Mouse (Mus musculus) layer of hippocampus, adult 9-10 months (tissue): ENCODE measurements around the gene Tmf1.
A peak's percentile ranks its signal among the peaks of the same experiment; 100 is the strongest.

Experiments used
- DNase-seq: peaks from one replicate; pipeline ENCODE4 v3.0.0; 2022; ENCODE audit warnings: low spot score

Tmf1 gene

GRCm38 (mm10) chr6:97204252-97204869, 25.4 kb upstream of the Tmf1 start:
- DNase-seq = no peak

- DNase-seq = no peak
Observed at GRCm38 (mm10) chr6:97202477-97202876, 23.6 kb upstream of the Tmf1 start.

DNA sequence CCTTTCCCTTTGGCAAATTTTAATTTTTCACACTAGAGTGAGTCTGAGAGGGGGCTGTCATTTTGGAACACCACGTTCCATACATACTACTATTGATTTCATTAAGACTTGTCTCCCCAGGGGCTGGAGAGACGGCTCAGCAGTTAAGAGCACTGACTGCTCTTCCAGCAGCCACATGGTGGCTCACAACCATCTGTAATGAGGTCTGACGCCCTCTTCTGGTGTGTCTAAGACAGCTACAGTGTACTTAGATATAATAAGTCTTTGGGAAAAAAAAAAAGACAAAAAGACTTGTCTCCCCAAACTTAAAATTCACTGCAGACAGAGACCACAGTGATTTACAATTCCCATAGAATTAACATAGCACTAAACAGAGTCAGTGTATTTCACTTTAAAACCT, 21.5 kb upstream of the Tmf1 start:
- DNase-seq = no peak

- DNase-seq = no peak
Observed at GRCm38 (mm10) chr6:97179367-97179828, 476 bp upstream of the Tmf1 start.

DNA sequence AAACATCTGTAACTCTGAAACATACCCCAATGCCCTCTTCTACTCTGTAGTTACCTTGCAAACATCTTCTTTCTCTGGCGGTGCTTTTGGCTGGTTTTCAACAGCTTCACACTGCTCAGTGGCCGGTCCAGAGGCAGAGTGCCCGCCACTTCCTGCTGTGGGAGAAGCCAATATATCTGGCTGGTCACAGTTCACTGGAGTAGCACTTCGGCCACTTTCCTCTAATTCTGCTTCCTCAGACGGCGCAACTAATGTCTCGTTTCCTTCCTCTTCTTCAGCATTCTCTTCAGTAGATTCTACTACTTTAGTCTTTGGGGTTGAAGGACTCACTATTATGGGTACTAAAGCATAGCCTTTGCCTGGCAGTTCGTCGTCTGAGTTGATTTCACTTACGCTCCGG, 3.2 kb downstream of the Tmf1 start:
- no peak for DNase-seq

- DNase-seq = no peak
Observed at GRCm38 (mm10) chr6:97150156-97150555, 28.8 kb downstream of the Tmf1 start.

GRCm38 (mm10) chr6:97149721-97150120, 29.2 kb downstream of the Tmf1 start:
- no peak for DNase-seq

DNA sequence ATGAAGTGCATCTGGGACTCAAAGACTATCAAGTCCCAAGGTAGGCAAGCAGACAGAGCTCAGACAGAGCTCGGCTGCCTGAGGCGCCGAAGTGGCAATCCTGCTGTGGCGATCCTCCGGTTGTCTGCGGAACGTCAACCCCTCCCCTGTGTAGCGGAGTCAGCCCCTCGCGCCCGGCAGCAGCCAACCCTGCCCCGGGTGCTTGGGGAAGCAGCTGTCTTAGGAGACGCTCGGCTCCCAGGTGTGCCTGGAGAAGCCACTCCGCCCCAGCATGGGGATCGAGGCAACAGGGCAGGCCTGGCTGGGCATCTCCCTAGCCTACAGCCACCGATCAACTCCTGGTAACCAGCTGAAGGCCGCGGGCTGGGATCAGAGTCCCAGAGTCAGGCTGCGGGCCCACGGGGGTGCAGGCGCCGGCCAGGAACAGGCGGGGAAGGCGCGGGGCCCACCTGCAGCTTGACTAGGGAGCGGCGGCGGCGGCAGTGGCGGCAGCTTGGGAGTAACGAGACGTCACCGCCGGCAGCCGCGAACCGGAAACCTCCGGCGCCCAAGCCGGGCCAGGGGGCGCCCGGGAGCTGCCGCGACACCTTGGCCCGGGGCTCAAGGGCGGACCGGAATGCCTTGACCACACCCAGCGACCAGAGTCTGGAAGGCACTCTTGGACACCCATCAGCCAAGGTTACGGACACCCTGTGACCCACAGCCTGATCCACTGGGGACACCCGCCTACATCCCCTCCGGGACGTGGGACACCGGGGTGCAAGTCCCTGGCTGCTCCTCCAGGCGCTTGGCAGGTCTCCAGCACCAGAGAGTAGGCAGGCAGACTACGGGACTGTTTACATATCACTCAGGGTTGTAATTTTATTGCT, 30.3 kb downstream of the Tmf1 start, which contains the start of gene Eogt:
Eogt (minus strand) TSS at position 800 of the 869 bp plus-strand sequence.
- DNase-seq = peak; percentile 39

DNA sequence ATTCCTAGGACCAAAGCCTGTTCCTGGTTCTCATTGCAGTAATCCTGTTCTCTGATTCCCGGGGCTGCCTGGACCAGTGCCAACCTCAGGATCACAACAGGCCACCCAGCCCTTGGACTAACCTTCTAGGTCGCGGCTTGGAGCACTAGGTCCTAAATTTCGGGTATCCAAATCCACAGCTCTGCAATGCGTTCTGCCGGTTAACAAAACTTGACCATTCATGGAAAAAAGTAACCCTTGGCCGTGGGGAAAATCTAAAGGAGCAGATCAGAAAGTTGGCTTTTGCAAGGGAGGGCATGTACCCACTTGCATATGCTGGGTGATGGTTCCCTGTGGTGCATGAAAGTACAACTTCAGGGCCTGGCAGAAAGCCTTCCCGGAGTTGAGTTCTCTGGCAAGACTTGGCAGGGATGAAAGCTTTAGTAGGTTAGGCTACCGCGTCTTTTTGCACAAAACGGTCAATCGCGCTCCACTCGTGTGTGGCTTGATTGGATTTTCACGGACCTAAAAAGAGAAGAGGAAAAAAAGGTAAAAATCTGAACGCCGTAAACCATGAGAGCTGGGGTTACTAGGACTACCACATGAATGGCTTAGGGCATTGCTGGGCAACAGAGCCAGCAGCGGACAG, 31.1 kb downstream of the Tmf1 start:
- DNase-seq = peak; percentile 5

DNA sequence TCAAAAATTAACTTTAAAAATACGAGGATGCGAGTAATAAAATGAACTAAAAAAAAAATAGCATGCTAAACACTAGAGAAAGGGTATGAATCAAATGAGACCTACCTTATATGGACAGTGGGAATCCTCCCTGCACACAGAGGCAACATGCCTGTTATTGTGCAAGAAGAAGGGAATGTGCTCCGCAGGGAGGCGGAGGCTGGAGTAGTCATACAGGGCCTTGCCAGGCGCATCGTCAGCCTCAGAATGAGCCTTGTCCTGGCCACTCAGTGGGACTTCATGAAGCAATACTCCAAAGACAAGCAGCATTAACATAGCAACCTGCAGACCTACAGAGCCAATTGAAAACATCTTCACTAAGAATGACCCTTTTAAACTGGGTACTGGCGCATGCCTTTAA, 33.8 kb downstream of the Tmf1 start:
- no peak for DNase-seq

DNA sequence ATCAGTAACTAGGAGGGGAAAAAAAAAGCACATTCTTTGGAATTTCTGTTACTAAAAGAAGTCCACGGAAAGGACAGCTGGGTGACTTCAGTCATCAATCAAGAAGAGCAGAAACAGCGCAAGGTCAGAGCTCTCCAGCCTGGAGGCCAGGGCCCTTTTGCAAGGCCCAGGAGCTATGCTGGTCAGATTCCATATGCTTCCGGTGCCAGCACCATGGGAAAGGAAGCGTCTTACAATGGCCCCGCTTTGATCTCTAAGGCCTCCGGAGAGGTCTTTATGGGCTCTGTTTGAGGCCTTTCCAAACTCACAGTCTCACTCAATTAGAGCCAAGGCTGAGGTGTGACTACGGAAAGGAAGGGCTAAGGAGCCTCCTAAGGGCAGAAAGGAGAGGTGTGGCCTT, 34.6 kb downstream of the Tmf1 start:
- no peak for DNase-seq

GRCm38 (mm10) chr6:97142611-97143010, 36.3 kb downstream of the Tmf1 start:
- DNase-seq = no peak

DNA sequence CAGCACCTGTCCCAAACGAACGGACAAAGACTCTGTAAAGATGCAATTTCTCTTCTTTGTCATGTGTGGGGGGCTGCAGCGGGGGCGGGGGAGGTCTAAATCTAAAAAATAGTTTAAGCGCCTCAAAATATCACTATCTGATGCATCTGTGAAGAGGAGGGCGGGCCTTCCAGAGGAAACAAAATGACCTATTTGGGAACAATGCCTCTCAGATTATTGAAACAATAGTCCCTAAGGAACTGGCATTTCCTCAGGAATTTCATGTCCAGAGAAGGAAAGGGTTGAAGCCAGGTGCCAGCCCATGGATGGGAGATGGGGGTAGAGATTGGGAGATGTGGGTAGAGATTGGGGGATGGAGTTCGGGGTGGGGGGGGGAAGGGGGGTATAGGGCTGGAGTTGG, 37.1 kb downstream of the Tmf1 start:
- DNase-seq = no peak

DNA sequence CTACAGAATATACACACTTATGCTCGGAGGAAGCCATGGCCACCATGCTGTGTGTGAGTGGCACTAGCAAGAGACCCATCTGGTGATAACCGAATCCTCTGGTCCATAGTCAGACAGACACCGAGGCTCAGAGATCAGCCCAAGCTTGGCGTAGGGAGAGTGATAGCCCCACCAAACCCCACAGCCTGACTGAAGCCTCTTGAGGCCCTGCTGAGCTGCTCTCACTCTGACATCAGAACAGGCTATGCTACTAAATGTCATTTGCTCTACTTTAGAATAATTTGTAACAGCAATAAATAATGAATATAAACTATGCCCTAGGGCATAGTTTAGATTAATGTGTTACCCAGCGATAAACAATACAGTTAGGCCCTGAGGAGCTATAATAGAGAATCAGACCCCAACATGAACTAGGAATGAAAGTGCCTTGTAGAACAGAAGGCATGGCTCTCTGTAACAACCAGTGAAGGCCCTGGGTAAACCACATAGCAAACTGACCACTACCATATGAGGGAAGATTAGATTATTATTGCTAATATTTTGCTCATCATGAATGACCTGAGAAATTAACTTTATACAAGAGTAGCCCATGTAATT, 46.1 kb downstream of the Tmf1 start:
- no peak for DNase-seq

DNA sequence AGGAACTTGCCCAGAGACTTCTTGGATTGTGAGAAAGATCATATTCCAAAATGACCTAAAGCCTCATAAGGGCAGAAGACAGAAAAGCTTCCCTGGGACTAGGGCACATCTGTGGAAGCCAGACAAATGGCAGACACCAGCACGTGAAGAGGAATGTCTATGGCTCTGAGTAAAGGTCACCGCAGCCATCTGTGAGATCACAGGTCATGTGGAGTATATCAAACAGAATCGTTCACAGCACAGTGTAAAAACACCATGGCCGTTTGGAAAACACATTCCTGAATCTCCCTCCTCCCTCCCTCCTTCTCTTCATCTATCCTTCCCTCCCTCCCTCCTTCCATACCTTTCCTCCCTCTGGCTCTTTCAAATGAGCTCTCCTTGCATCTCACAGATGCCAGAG, 47.1 kb downstream of the Tmf1 start:
- DNase-seq = no peak

- no peak for DNase-seq
Observed at GRCm38 (mm10) chr6:97130979-97131378, 47.9 kb downstream of the Tmf1 start.

DNA sequence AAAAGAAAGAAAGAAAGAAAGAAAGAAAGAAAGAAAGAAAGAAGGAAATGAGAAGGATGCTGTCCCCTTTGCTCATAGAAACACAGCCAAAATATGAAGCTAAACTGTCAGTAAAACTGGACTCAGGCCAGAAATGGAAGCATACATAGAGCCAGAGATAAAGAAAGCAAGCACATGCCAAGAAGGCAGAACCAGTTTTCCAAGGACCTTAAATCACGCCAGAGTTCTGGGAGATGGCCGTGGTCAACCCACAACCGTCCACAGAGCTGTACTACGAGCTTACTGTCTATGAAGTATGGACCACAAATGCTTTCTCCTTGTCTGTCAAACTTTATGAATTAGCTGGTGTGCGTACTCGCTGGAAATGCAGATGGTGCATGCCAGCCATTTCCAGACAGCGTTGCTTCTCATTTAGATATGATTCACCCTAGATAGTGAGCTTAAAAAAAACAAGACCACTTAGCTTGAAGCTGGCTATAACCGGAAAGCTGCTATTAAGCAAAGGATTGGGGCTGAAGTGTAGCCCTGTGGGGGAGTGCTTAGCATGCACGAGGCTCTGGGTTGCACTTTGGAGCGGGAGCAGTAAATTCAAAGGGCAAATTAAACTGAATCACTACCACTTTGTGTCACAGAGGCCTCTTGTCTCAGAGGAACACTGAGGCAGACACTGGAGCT, 54.4 kb downstream of the Tmf1 start:
- DNase-seq = no peak

- DNase-seq = no peak
Observed at GRCm38 (mm10) chr6:97120922-97121321, 58.0 kb downstream of the Tmf1 start.

DNA sequence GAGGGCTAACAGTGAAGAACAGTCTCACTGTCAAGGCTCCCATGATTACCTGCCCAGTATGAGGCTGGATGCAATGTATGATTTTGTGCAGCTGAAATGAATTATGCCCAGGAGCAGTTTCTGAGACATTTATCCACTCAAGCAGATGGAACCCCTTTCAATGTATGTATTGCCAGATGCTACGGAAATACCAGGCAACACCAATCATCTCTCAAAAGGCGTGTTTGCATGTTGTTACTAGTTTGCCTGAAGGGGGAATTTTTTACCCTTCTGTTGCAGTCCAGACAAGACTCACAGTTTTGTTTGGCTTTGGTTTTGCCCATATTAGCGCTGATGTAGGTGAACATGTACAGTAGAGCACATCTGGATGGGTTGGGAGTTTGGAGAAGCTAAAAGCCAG, 60.6 kb downstream of the Tmf1 start:
- DNase-seq = no peak

DNA sequence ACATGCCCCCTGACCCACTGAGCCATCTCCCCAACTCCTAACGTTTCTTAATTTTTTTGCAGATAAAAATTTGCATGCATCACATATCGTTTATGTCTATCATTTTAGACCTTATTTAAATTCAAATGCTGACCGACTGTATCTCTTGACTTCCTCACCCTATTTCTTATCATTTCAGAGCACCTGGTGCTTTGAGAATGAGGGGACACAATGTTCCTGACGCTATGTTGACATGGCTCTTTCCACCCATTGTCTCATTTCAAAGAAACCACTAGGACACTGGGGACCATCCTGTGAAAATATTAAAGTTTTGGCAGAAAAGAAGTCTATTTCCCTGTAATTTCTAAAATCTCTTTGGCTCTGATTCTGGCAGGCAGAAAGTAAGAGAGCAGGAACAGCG, 62.0 kb downstream of the Tmf1 start:
- no peak for DNase-seq

- DNase-seq = no peak
Observed at GRCm38 (mm10) chr6:97114821-97115220, 64.1 kb downstream of the Tmf1 start.

DNA sequence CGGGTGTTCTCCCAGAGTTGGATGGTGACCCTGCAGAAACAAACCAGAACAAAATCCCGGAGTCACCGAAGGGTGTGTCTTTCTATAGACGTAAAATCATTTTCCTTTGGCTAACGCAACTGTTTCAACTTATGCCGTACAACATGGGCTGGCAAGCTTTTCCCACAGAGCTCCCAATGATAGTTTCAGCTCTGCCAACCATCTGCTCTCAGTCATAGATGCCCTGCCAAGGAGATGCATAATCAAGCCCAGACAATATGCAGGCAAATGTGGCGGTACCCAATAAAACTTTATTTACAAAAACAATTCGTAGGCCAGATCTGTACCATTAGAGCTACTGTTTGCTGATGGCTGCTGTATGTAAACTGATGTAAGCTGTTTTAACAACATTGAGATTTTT, 66.7 kb downstream of the Tmf1 start:
- DNase-seq = no peak
